Mouse (Mus musculus) brain, adult 10 weeks (tissue): ENCODE results near the gene Pou2f3. TPM values are rescaled to one million over a fixed set of nuclear protein-coding genes. Genes with fewer than 3 reads are reported as not detected.

Experiments
- polyA plus RNA-seq: library from polyadenylated mRNA; stranded (reverse); fragments of 350-450 nt; fragmentation: Illumina TruSeq; extraction: RNeasy Lipid Tissue Mini Kit (QIAGEN cat#74804); gene quantifications from one replicate; pipeline ENCODE4 v1.2.3, GENCODE M21; 2015; ENCODE audit warnings: low read depth, low replicate concordance

Pou2f3 gene
- polyA plus RNA-seq, result 0.59 TPM

DNA sequence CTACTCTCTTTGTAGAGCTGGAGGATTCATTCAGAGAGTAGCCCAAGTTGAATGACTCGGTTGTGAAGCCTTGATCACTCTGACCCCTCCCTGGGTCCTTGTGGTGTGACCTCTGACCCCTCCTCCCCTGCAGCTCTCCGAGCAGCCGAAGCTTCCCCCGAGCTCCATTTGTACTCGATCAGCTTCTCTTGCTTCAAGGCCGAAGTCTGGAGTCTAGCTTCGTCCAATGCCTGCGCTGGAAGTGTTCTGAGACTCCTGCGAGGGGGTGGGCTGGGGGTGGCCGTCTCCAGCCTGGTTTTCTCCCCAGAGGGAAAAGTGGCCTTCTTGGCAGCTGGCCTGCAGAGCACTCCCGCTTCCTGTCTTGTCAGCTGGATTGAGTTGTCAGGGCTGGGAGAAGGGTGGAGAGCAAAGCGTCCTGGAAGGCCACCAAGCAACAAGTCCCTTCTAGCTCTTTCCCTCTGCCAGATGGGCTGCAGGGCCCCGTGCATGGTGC is at the start of gene Pou2f3:
Gene Pou2f3, minus strand, starts transcription at position 180 of the 493 bp plus-strand sequence.

DNA sequence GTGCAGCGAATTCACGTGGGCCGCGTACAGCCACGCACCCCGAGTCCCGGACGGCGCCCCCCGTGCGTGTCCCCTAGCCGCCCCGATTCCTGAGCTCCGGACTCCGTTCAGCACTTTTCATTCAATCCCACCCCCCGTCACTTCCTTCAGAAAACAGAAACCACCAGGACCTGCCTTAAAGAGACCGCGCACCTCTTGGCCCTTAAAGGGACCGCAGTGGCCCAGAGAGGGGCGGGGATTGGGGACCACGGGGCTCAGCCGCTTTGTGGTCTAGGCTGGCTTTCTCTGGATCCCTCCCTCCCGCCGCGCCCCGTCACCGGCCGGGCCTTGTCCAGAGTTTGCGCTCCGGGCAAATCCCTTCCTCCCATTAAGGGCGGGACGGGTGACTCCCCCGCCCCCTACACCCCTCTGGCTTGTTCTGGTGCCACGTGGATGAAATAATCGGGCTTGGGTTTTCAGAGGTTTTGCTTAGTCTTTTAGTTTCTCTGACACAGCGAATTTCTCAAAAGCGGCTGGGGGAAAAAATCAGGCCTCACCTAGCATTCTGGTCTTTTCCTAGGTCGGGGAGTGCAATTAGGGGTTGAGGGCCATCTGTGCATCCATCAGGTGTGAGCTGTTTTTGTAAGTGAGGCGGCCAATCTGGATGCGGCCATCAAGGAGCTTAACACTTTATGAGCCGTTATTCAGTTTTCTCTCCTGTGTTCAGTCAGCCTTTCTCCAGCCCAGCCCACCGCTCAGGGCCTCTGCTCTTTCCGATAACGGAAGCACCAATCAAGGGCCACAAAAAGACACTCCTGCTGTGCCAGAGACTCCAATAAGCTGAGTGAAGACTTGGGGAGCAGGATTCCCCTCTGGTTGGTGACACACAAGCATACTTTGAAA is 29.8 kb upstream of the Pou2f3 start, which contains the start of gene Oaf:
Gene Oaf, minus strand, starts transcription at position 200 of the 882 bp plus-strand sequence.

DNA sequence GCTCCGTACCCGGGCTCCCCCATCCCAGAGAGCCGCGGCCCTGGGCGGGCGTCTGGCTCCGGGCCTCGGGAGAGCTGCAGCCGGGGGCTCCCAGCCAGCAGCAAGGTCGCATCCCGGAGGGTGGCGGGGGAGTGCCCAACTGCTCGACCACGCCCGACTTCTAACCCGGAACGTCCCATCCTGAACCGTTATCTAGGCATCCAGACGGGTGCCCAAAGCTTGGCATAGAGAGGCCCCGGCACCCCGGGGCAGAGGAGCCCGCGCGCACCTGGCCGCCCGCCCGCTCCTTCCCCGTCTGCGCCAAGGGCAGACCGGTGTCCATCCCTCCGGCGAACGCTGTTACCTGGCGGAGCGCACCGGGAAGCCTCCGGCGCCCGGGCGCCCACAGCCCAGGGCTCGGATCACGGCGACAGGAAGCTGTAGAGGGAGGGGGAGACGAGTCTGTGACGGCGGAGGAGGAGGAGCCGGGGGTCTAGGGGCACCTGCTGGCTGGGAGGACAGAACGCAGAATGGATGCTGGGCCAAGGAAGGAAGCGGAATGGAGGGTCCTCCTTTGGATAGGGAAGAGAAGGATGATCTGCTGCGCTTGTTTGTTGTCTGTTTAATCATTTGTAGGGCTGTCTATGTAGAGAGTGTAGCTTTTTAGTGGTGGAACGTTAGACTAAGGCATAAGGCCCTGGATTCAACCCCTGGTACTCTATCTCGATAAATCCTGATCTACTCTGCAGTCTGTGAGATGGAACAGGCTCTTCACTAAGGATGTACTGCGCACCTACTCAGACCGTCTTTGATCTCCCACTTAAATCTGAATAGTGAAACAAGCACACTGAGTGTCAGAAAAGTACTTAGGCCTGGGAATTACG is 93.8 kb downstream of the Pou2f3 start, which contains the start of gene Tmem136:
Gene Tmem136, minus strand, starts transcription at position 437 of the 863 bp plus-strand sequence.

DNA sequence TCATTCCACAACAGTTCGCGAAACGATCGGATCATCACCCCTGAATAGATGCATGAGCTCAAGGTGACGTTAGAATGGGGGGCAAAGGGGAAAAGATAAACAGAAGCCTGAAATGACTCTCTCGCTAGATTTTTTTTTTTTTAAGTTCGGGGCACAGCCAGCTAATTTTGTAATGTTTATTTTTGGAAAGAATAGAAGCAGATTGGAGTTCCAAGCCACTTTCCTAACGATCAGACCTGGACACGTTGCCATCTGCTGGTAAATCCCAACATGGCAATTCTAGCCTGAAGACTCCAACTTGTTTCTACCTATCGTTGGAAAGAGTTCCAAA is 103.0 kb downstream of the Pou2f3 start, which contains the start of gene Arhgef12:
Gene Arhgef12, minus strand, starts transcription at position 53 of the 331 bp plus-strand sequence.

Other genes with a start within 250 kb of the Pou2f3 start
- gene Arhgef12, start 103.1 kb downstream of the Pou2f3 start, polyA plus RNA-seq, result 67.0 TPM
- gene Tmem136, start 93.8 kb downstream of the Pou2f3 start, polyA plus RNA-seq, result 15.7 TPM
- 13.5 TPM for gene Oaf, start 29.5 kb upstream of the Pou2f3 start, polyA plus RNA-seq
- gene Trim29, start 100.5 kb upstream of the Pou2f3 start, polyA plus RNA-seq, result not detected